Mouse (Mus musculus): ENCODE results near the gene Vps13d. TPM values are rescaled to one million over a fixed set of nuclear protein-coding genes. Genes with fewer than 3 reads are reported as not detected.

Vps13d gene
- polyA plus RNA-seq, 1 experiment, result 71.8 TPM

GRCm38 (mm10) chr4:145215396-145215795 lies 20.6 kb upstream of the Vps13d start:
- TF ChIP-seq CTCF (IDR thresholded peaks at IDR 0.05; ENCODE audit: insufficient read depth, low read depth, low read length), result no peak
- no peak for TF ChIP-seq POLR2A (IDR thresholded peaks at IDR 0.05; ENCODE audit: insufficient read depth, low read depth, low read length)
- Histone ChIP-seq H3K4me3 (ENCODE audit: insufficient read depth, low read depth, low read length) (no peak overlapping the region), H3K27ac (ENCODE audit: insufficient read depth, low read depth, low read length) (no peak overlapping the region), H3K4me1 (ENCODE audit: control insufficient read depth, insufficient read depth, low read length) (peaks cover 2% of the 10 kb centered on the region; the same call in 1 of the 2 replicates)
- 81% methylated on average over 2 of the region's 2 CpGs for WGBS

GRCm38 (mm10) chr4:145214786-145215174 lies 20.0 kb upstream of the Vps13d start:
- Histone ChIP-seq H3K4me3 (ENCODE audit: insufficient read depth, low read depth, low read length) (no peak overlapping the region), H3K27ac (ENCODE audit: insufficient read depth, low read depth, low read length) (no peak overlapping the region), H3K4me1 (ENCODE audit: control insufficient read depth, insufficient read depth, low read length) (peaks cover 2% of the 10 kb centered on the region; the same call in 1 of the 2 replicates)
- WGBS, result 44% methylated on average over 6 of the region's 6 CpGs
- TF ChIP-seq POLR2A (IDR thresholded peaks at IDR 0.05; ENCODE audit: insufficient read depth, low read depth, low read length), result no peak
- no peak for TF ChIP-seq CTCF (IDR thresholded peaks at IDR 0.05; ENCODE audit: insufficient read depth, low read depth, low read length)

GRCm38 (mm10) chr4:145213999-145214785 lies 19.4 kb upstream of the Vps13d start:
- H3K4me3 ChIP-seq (ENCODE audit: insufficient read depth, low read depth, low read length), result no peak overlapping the region
- no peak for TF ChIP-seq POLR2A (IDR thresholded peaks at IDR 0.05; ENCODE audit: insufficient read depth, low read depth, low read length)
- TF ChIP-seq CTCF (IDR thresholded peaks at IDR 0.05; ENCODE audit: insufficient read depth, low read depth, low read length), result peak; percentile 89; the same call in 1 of the 2 replicates
- WGBS, result 34% methylated on average over 8 of the region's 8 CpGs
- H3K27ac ChIP-seq (ENCODE audit: insufficient read depth, low read depth, low read length), result no peak overlapping the region
- peaks cover 2% of the 10 kb centered on the region; the same call in 1 of the 2 replicates for H3K4me1 ChIP-seq (ENCODE audit: control insufficient read depth, insufficient read depth, low read length)

- no peak overlapping the region for H3K27ac ChIP-seq (ENCODE audit: insufficient read depth, low read depth, low read length)
- WGBS, result 79% methylated on average over 2 of the region's 2 CpGs
- TF ChIP-seq POLR2A (IDR thresholded peaks at IDR 0.05; ENCODE audit: insufficient read depth, low read depth, low read length), result no peak
- TF ChIP-seq CTCF (IDR thresholded peaks at IDR 0.05; ENCODE audit: insufficient read depth, low read depth, low read length), result no peak
Observed at GRCm38 (mm10) chr4:145211076-145211475, 16.3 kb upstream of the Vps13d start.

GRCm38 (mm10) chr4:145210564-145210963 lies 15.8 kb upstream of the Vps13d start:
- Histone ChIP-seq H3K27ac (ENCODE audit: insufficient read depth, low read depth, low read length) (no peak overlapping the region), H3K4me1 (ENCODE audit: control insufficient read depth, insufficient read depth, low read length) (peaks cover 2% of the 10 kb centered on the region; the same call in 1 of the 2 replicates), H3K4me3 (ENCODE audit: insufficient read depth, low read depth, low read length) (no peak overlapping the region)
- TF ChIP-seq CTCF (IDR thresholded peaks at IDR 0.05; ENCODE audit: insufficient read depth, low read depth, low read length) (no peak), POLR2A (IDR thresholded peaks at IDR 0.05; ENCODE audit: insufficient read depth, low read depth, low read length) (no peak)
- 91% methylated on average over 5 of the region's 5 CpGs for whole genome bisulfite sequencing

More at GRCm38 (mm10) chr4:145211076-145211475, 16.3 kb upstream of the Vps13d start:
- H3K4me1 ChIP-seq (ENCODE audit: control insufficient read depth, insufficient read depth, low read length), result peaks cover 2% of the 10 kb centered on the region; the same call in 1 of the 2 replicates
- H3K4me3 ChIP-seq (ENCODE audit: insufficient read depth, low read depth, low read length), result no peak overlapping the region

GRCm38 (mm10) chr4:145209690-145210088 lies 14.9 kb upstream of the Vps13d start:
- TF ChIP-seq CTCF (IDR thresholded peaks at IDR 0.05; ENCODE audit: insufficient read depth, low read depth, low read length) (no peak), POLR2A (IDR thresholded peaks at IDR 0.05; ENCODE audit: insufficient read depth, low read depth, low read length) (no peak)
- no peak overlapping the region for H3K27ac ChIP-seq (ENCODE audit: insufficient read depth, low read depth, low read length)
- H3K4me1 ChIP-seq (ENCODE audit: control insufficient read depth, insufficient read depth, low read length), result peaks cover 2% of the 10 kb centered on the region; the same call in 1 of the 2 replicates
- H3K4me3 ChIP-seq (ENCODE audit: insufficient read depth, low read depth, low read length), result no peak overlapping the region
- 29% methylated on average over 5 of the region's 5 CpGs for WGBS

- no peak overlapping the region for H3K27ac ChIP-seq (ENCODE audit: insufficient read depth, low read depth, low read length)
- H3K4me1 ChIP-seq (ENCODE audit: control insufficient read depth, insufficient read depth, low read length), result no peaks in the 10 kb centered on the region
- H3K4me3 ChIP-seq (ENCODE audit: insufficient read depth, low read depth, low read length), result no peak overlapping the region
- 62% methylated on average over 6 of the region's 6 CpGs for WGBS
- TF ChIP-seq CTCF (IDR thresholded peaks at IDR 0.05; ENCODE audit: insufficient read depth, low read depth, low read length) (no peak), POLR2A (IDR thresholded peaks at IDR 0.05; ENCODE audit: insufficient read depth, low read depth, low read length) (no peak)
Observed at GRCm38 (mm10) chr4:145209076-145209689, 14.4 kb upstream of the Vps13d start.

- TF ChIP-seq POLR2A (IDR thresholded peaks at IDR 0.05; ENCODE audit: insufficient read depth, low read depth, low read length) (no peak), CTCF (IDR thresholded peaks at IDR 0.05; ENCODE audit: insufficient read depth, low read depth, low read length) (no peak)
- no peaks in the 10 kb centered on the region for H3K4me1 ChIP-seq (ENCODE audit: control insufficient read depth, insufficient read depth, low read length)
- WGBS, result 67% methylated on average over 3 of the region's 3 CpGs
Observed at GRCm38 (mm10) chr4:145207718-145208371, 13.0 kb upstream of the Vps13d start.

More at GRCm38 (mm10) chr4:145207718-145208371, 13.0 kb upstream of the Vps13d start:
- Histone ChIP-seq H3K27ac (ENCODE audit: insufficient read depth, low read depth, low read length) (no peak overlapping the region), H3K4me3 (ENCODE audit: insufficient read depth, low read depth, low read length) (no peak overlapping the region)
